Mouse (Mus musculus) heart, adult 11 months (tissue): ENCODE measurements around the gene Tmsb15b1.
"Not testable (repeated sequence)": the region's sequence is repeated elsewhere in the genome, so short reads cannot be mapped to it uniquely, and the experiment has no call there.

Experiments
- DNase-seq: peaks from one replicate; pipeline ENCODE4 v3.0.0; 2022

Gene Tmsb15b1

DNA sequence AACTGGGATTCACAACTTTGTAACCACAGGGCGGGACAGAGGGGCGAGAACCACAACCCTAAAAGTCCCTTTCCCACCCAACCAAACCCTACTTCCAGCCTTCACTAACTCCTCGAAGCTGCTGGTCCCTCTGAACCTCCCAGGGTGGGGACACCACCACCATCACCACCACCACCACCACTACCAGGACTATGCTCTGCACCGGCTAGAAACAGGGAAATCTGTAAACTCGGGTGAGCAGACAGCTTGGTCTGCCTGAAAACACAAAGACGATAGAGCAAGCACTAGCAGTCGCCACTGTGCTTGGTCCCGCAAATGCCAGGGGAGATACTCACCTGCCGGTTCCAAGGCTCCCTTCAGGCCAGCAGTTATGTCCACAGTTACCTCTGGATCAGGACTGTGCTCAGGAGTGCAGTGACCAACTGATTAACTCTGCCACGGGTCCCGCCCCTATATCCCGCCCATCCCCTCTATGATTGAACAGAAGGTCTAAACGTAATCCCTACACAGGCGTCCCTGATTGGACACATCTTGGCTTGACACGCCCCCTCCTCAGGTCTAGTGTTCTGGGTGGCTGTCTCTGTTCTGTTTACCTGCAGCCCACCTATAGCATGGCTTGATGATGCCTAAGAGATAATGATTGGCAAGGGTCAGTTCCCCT, at the start of gene Tmsb15b1, which contains the start of gene Tmsb15l:
Gene Tmsb15b1, minus strand, starts transcription at position 451 of the 661 bp plus-strand sequence.
Gene Tmsb15l, minus strand, starts transcription at position 446 of the 661 bp plus-strand sequence.
- peak; percentile 97 for DNase-seq

DNA sequence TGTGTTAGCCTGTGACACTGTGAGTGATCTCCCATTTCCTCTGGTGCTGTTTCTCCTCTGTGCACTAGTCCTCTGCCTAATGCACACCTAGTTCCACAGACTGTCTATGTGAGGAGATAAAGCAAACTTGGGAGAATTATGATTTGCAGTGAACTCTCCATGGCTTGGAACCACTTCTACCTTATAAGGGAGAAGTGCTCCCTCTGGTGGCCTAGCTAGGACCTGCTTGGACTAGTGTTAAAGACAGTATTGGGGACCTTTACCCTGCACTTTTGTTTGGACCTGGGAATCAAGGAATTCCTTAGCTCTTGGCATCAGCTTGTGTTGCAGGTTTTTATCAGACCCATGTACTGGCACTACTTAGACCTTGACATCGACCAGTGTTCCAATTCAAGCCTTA, 42.6 kb upstream of the Tmsb15b1 start:
- DNase-seq = no peak

GRCm38 (mm10) chrX:137017668-137018067, 41.0 kb upstream of the Tmsb15b1 start:
- DNase-seq = no peak

DNA sequence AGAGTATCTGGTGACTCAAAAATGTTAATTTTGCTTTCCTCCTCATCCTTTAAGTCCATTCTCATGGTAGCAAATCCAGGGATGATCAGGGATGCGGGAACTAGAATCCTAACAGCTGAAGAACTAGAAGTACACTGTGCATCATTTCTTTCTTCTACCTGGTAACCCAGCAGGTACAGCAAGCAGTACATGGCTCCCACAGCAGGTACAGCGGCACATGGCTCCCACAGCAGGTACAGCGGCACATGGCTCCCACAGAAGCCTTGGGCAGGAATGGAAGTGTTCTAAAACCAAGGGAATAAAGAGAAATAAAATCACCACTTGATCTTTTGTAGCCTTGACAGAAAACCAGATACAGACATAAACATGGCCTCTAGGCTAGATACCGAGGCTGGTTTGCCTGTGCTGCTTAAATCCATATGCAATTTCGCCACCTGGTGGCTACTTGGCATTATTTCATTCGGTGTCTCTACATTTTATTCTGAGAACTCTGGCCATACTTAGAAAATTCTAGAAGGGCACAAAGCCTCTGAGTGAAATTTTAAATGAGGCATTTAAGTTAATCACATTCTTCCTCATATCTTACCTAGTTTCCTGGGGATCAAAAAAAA, 38.5 kb upstream of the Tmsb15b1 start:
- no peak for DNase-seq

DNA sequence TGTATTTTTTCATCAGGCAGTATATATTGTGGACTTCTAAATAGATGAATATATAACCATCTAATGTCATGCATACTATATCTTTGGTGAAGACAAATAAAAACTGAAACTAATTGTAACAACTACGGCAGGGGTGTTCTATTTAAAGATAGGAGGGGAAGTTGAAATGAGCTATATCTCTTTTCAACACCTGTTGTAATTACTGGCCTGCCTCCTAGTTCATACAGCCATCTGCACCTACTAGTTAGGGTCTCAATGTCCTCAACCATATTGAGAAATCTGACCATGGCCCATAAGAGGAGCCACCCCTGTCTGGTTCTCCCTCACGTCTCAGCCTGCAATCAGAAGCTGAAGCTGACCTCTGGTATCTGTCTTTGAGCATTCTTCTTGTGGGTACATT, 19.6 kb upstream of the Tmsb15b1 start:
- DNase-seq = no peak

- no peak for DNase-seq
Observed at GRCm38 (mm10) chrX:136993641-136994040, 17.0 kb upstream of the Tmsb15b1 start.

DNA sequence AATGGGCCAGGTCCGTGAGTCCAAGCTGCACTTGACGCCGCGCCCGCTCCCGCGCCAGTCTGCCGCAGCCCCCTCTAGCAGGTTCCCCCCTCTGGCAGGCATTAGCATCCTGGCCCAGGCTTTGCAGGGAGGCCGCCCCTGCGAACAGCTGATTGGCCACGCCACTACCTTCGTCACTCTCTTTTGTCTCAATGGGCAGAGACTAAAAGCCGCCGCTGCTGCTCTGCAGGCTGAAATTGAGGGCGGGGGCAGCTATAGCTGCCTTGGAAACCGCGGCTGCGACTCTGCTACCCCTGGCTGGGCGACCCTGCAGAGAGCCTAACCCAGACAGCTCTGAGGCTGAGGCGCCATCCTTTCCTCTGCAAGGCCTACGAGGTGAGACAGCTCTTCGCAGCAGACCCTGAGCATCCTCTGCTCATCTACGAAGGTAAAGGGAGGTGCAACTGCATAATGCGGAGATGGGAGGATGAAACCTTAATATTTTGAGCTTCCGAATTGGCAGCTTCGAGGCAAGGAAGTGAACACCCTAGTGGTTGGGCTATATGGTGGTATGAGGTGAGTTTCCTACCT, 16.4 kb upstream of the Tmsb15b1 start, which contains the start of gene Zcchc18:
Gene Zcchc18, plus strand, starts transcription at position 178 of the 570 bp plus-strand sequence.
- DNase-seq = peak; percentile 94

- DNase-seq = no peak
Observed at GRCm38 (mm10) chrX:136992191-136992965, 15.7 kb upstream of the Tmsb15b1 start.

- no peak for DNase-seq
Observed at GRCm38 (mm10) chrX:136991274-136991673, 14.6 kb upstream of the Tmsb15b1 start.

DNA sequence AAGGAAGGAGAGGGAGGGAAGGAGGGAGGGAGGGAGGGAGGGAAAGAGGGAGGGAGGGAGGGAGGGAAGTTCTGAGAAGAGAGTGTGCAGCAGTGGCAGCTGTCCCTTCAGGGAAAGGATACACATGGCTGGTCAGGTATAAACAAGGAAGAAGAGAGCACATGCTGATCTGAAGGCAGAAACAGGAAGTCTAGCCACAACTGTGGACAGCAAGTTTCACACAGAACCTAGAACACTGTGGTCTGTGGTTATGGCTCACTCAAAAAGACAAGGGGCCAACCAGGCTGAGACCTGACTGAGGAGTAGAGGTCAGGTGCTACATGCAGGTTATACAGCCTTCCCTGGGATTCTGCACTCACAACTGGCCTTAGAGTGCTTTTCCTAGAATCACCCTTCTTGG, 9.4 kb upstream of the Tmsb15b1 start:
- DNase-seq = no peak

DNA sequence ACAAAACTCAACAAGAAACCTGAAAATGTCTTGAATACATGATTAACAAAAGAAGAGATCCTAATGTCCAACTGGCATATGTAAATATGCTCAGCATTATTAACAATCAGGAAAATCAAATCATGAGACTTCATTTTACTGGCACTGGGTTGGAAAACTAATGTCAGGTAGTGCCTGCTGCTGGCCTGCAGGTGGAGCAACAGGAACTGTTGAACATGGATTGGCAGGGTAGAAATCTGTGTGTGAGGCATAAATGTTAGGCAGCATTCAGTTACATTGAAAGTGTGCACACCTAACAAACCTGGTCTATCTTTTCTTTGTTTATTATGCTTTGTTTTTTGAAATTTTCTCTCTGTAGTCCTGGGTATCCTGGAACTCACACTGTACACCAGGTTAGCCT, 1.9 kb upstream of the Tmsb15b1 start:
- no peak for DNase-seq

GRCm38 (mm10) chrX:136975397-136975796, 1.3 kb downstream of the Tmsb15b1 start, which contains the start of gene Tmsb15b2:
Gene Tmsb15b2, minus strand, starts transcription at chrX:136975497.
- DNase-seq = not testable (repeated sequence)

DNA sequence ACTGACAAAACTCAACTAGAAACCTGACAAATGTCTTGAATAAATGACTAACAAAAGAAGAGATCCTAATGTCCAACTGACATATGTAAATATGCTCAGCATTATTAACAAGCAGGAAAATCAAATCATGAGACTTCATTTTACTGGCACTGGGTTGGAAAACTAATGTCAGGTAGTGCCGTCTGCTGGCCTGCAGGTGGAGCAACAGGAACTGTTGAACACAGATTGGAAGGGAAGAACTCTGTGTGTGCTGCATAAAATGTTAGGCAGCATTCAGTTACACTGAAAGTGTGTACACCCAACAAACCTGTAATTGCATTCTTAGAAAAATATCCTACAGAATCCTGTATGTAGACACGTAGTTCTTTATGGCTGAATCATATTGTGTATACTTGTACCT, 17.0 kb downstream of the Tmsb15b1 start:
- no peak for DNase-seq

DNA sequence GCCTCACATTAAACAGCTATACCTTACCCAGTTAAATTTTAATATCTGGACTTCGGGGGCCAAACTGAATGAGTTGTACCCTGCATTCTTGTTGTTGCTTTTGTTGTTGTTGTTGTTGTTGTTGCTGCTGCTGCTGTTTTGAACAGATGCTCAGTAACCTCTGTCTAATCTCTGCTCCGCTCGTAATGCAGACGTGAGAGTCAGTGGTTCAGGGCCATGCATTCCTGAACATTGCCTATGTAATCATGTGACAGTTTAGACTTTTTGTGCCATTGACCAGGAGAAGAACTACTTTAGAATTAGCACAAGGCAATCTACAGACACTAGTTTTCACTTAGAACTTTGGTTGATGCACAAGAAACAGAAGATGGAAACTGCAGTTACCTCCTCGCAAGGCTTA, 18.4 kb downstream of the Tmsb15b1 start:
- not testable (repeated sequence) for DNase-seq

GRCm38 (mm10) chrX:136957583-136958279, 18.9 kb downstream of the Tmsb15b1 start:
- DNase-seq = not testable (repeated sequence)

- DNase-seq = no peak
Observed at GRCm38 (mm10) chrX:136937985-136938384, 38.7 kb downstream of the Tmsb15b1 start.

DNA sequence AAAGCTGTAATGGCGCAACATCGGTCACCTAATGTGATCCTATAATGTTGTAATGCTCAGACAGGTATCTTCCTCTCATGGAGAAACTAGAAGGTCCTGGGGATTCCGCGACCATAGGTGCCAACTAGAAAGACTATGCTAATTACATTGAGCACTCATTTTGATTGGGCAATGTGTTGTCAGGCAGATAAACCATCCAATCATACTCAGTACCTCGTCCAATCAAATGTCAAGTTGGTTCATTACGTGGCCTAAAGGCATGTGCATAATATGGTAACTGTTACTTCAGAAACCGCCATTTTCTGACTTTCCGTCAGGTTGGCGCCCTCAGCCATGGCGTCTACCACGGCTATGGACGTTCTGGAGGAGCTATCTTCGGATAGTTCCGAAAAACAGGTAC, 49.6 kb downstream of the Tmsb15b1 start, which contains the start of gene H2bfm:
Gene H2bfm, plus strand, starts transcription at position 295 of the 400 bp plus-strand sequence.
- no peak for DNase-seq

GRCm38 (mm10) chrX:136925863-136926262, 50.8 kb downstream of the Tmsb15b1 start:
- DNase-seq = no peak
